Mouse (Mus musculus) heart, embryonic 13.5 days (tissue): ENCODE measurements around the gene P3h2. TPM values are rescaled to one million over a fixed set of nuclear protein-coding genes. Genes with fewer than 3 reads are reported as not detected.

Source experiments
- ATAC-seq: fragments of 200-750 bp; cut with Nextera tagmentation; 2 replicates; pipeline ENCODE4 v1.8.0; 2017; ENCODE audit warnings: moderate TSS enrichment; ENCODE audit not compliant: insufficient number of reproducible peaks, low FRiP score, low TSS enrichment; ENCODE audit errors: extremely low read depth
- H3K27ac ChIP-seq: fragments of 300-500 bp; sonication (generic); replicated peaks from 2 replicates; pipeline ENCODE4 v1.5.1; 2015; ENCODE audit warnings: moderate library complexity, mild to moderate bottlenecking, inconsistent platforms
- H3K27me3 ChIP-seq: fragments of 300-500 bp; sonication (generic); replicated peaks from 2 replicates; pipeline ENCODE4 v1.6.1; 2015; ENCODE audit warnings: mild to moderate bottlenecking, inconsistent platforms
- H3K36me3 ChIP-seq: fragments of 300-500 bp; sonication (generic); 2 replicates; pipeline ENCODE4 v1.6.1; 2015; ENCODE audit warnings: mild to moderate bottlenecking, inconsistent platforms
- H3K4me1 ChIP-seq: fragments of 300-500 bp; sonication (generic); 2 replicates; pipeline ENCODE4 v1.6.1; 2015; ENCODE audit warnings: inconsistent platforms
- H3K4me2 ChIP-seq: fragments of 300-500 bp; sonication (generic); 2 replicates; pipeline ENCODE4 v1.6.1; 2015; ENCODE audit warnings: inconsistent platforms, mild to moderate bottlenecking, moderate library complexity
- H3K4me3 ChIP-seq: fragments of 300-500 bp; sonication (generic); 2 replicates; pipeline ENCODE4 v1.5.1; 2015; ENCODE audit warnings: moderate library complexity, mild to moderate bottlenecking, inconsistent platforms
- H3K9ac ChIP-seq: fragments of 300-500 bp; sonication (generic); 2 replicates; pipeline ENCODE4 v1.6.1; 2015; ENCODE audit warnings: inconsistent platforms, mild to moderate bottlenecking, moderate library complexity
- H3K9me3 ChIP-seq: fragments of 300-500 bp; sonication (generic); 2 replicates; pipeline ENCODE4 v1.6.1; 2016; ENCODE audit warnings: inconsistent platforms
- WGBS: fragments of 180-500 bp; shearing (Covaris S2); methylation state at CpG from one replicate; pipeline ENCODE4 v1.1.7; 2015; ENCODE audit warnings: mixed read lengths; 5-methylcytosine and 5-hydroxymethylcytosine counted together
- polyA plus RNA-seq: library from polyadenylated mRNA; unstranded; fragments of >200 nt; fragmentation: Nextera tagmentation; extraction: Ambion mirVana; gene quantifications from 2 replicates; pipeline ENCODE4 v1.2.1, GENCODE M21; 2015

The P3h2 gene
- polyA plus RNA-seq, 1 experiment from 2014 or later: 7.0 TPM

GRCm38 (mm10) chr16:26065060-26065459 lies 40.5 kb downstream of the P3h2 start:
- no peaks in the 10 kb centered on the region for H3K27me3 ChIP-seq
- peak overlapping the region; percentile 41 for H3K27ac ChIP-seq
- H3K4me3 ChIP-seq: no peak overlapping the region
- peaks cover 29% of the 10 kb centered on the region for H3K4me1 ChIP-seq
- H3K4me2 ChIP-seq: peak overlapping the region; percentile 39
- ATAC-seq: peak; percentile 42
- no peaks in the 10 kb centered on the region for H3K36me3 ChIP-seq
- H3K9ac ChIP-seq: no peak overlapping the region
- 30% methylated on average over 6 of the region's 6 CpGs for WGBS
- no peaks in the 10 kb centered on the region for H3K9me3 ChIP-seq

- no peak for ATAC-seq
- Histone ChIP-seq H3K9ac (no peak overlapping the region), H3K4me3 (no peak overlapping the region), H3K27ac (peak overlapping the region; percentile 24), H3K27me3 (no peaks in the 10 kb centered on the region), H3K9me3 (no peaks in the 10 kb centered on the region), H3K4me2 (no peak overlapping the region), H3K4me1 (peaks cover 26% of the 10 kb centered on the region), H3K36me3 (no peaks in the 10 kb centered on the region)
- 55% methylated on average over 5 of the region's 5 CpGs for WGBS
Observed at GRCm38 (mm10) chr16:26060239-26061085, 45.1 kb downstream of the P3h2 start.

DNA sequence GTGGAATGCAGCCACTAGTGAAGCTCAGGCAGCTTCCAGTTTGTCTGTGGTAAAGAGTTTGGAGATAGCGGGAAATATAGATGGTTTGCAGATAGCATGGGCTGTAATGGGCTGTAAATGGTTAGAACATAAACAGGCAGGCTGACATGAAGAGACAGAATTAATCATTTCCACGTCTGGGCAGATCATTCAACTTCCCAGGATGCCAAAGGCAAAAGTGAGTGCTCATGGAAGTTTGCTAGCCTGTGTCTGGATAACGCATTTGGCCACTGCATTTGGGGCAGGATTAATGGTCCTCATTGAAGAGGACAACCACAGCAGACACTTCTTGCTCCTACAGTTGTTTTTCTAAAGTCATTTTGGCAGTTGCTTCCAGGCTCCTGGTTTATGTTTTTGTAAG lies 52.0 kb downstream of the P3h2 start:
- no peak overlapping the region for H3K9ac ChIP-seq
- H3K4me3 ChIP-seq: no peak overlapping the region
- peaks cover 64% of the 10 kb centered on the region for H3K4me1 ChIP-seq
- no peaks in the 10 kb centered on the region for H3K27me3 ChIP-seq
- H3K27ac ChIP-seq: peak overlapping the region; percentile 37
- no peak overlapping the region for H3K4me2 ChIP-seq
- 70% methylated on average over 3 of the region's 3 CpGs for WGBS
- H3K36me3 ChIP-seq: no peaks in the 10 kb centered on the region
- H3K9me3 ChIP-seq: no peaks in the 10 kb centered on the region
- ATAC-seq: no peak

DNA sequence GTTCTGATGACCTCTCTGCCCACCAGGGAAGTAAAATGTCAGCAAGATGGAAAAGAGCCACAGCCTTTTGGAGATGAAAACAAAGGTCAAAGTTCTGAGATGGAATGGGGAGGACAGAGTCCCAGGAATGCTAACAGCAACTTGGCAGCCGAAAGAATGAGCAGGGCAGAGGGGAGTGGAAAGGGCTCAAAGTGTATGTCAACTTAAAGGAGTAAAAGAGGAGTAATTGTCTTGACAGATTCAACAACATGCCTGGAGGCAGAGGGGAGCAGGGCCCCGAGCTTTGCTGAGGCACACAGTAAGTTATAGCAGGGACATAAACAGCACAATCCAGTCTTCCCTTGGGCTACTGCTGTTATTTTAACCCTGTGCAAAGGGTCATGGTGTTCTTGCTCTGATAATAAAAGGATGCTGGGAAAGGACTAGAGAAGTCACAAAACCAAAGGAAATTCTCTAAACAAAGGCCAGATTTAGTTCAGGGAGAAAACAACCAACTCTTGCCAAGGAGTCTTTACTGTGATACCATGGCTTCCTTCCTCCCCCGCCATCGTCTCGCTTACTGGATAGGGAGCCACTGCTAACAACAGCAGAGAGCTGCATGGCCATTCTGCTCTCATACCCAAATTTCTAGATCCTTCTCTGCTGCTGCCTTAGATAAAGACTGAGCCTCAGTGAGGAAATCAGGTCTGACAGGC lies 56.0 kb downstream of the P3h2 start:
- WGBS: 41% methylated on average over 5 of the region's 5 CpGs
- no peaks in the 10 kb centered on the region for H3K9me3 ChIP-seq
- H3K4me3 ChIP-seq: no peak overlapping the region
- H3K36me3 ChIP-seq: no peaks in the 10 kb centered on the region
- peaks cover 82% of the 10 kb centered on the region for H3K4me1 ChIP-seq
- H3K27ac ChIP-seq: peak overlapping the region; percentile 87
- peak; percentile 14; the same call in 1 of the 2 replicates for ATAC-seq
- no peaks in the 10 kb centered on the region for H3K27me3 ChIP-seq
- H3K4me2 ChIP-seq: no peak overlapping the region
- H3K9ac ChIP-seq: no peak overlapping the region

- Histone ChIP-seq H3K4me2 (no peak overlapping the region), H3K27ac (peak overlapping the region; percentile 87)
- 15% methylated on average over 3 of the region's 3 CpGs for WGBS
Observed at GRCm38 (mm10) chr16:26047870-26048269, 57.7 kb downstream of the P3h2 start.

GRCm38 (mm10) chr16:26047396-26047795 lies 58.2 kb downstream of the P3h2 start:
- Histone ChIP-seq H3K4me2 (no peak overlapping the region), H3K36me3 (no peaks in the 10 kb centered on the region), H3K27me3 (no peaks in the 10 kb centered on the region), H3K9me3 (no peaks in the 10 kb centered on the region), H3K4me3 (no peak overlapping the region), H3K27ac (peak overlapping the region; percentile 87), H3K4me1 (peaks cover 80% of the 10 kb centered on the region), H3K9ac (no peak overlapping the region)
- no peak for ATAC-seq
- 55% methylated on average over 1 of the region's 1 CpGs for WGBS

More at GRCm38 (mm10) chr16:26047870-26048269, 57.7 kb downstream of the P3h2 start:
- Histone ChIP-seq H3K9ac (0 out of 2 replicates have a peak overlapping the region, but pooled peaks have one; percentile 5), H3K4me3 (no peak overlapping the region), H3K27me3 (no peaks in the 10 kb centered on the region), H3K4me1 (peaks cover 80% of the 10 kb centered on the region), H3K36me3 (no peaks in the 10 kb centered on the region), H3K9me3 (no peaks in the 10 kb centered on the region)
- no peak for ATAC-seq

- Histone ChIP-seq H3K4me1 (peaks cover 54% of the 10 kb centered on the region), H3K9ac (peak overlapping the region; percentile 51; the same call in 1 of the 2 replicates), H3K27ac (peak overlapping the region; percentile 89), H3K36me3 (no peaks in the 10 kb centered on the region), H3K4me2 (peak overlapping the region; percentile 57), H3K4me3 (peak overlapping the region; percentile 24), H3K27me3 (no peaks in the 10 kb centered on the region), H3K9me3 (no peaks in the 10 kb centered on the region)
- WGBS: 26% methylated on average over 2 of the region's 2 CpGs
- no peak for ATAC-seq
Observed at GRCm38 (mm10) chr16:26041929-26042303, 63.7 kb downstream of the P3h2 start.

DNA sequence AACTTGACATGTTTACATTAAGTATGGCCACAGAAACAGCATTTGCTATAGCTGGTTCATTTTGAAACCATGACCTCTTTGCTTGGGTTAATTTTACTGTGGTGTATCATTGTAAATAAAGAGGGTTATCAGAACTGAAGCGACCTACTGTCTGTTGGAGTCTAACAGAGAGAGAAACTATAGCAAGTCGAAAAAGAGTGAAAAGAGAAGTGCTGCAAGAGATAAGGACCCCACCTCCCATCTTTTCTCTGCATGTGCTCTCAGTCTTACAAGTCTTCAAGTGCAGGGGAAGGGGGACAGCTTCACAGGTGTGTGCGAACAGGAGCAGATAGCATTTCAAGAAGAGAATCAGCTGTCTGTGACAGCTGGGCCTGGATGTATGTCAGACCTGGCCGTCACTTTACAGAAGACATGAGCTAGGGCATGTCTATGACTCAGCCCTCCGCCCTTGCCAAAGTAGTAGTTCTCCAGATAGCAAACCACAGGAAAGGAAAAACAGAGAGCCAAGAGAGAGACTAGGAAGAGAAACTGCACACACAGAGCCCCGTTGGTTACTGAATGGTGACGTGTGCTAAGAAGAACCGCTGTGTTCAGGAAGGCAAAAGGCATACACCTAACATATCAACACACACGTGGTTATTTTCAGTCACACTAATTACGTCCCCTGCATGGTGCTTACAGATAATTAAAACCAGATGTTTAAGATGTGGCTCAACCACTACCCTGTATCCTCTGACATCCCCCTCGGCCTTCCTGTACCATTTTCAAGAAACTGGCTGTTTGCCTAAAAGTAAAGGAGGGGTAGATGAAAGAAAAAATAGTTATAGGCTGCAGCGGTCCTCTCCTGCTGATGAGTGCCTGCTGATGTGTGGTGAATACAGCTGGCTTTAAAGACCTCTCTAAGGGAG lies 64.3 kb downstream of the P3h2 start:
- Histone ChIP-seq H3K27ac (peak overlapping the region; percentile 89), H3K4me2 (peak overlapping the region; percentile 57), H3K36me3 (no peaks in the 10 kb centered on the region), H3K4me1 (peaks cover 54% of the 10 kb centered on the region), H3K27me3 (no peaks in the 10 kb centered on the region), H3K4me3 (peak overlapping the region; percentile 24), H3K9ac (peak overlapping the region; percentile 51), H3K9me3 (no peaks in the 10 kb centered on the region)
- ATAC-seq: peak; percentile 82; the same call in 1 of the 2 replicates
- 8% methylated on average over 12 of the region's 12 CpGs for WGBS

DNA sequence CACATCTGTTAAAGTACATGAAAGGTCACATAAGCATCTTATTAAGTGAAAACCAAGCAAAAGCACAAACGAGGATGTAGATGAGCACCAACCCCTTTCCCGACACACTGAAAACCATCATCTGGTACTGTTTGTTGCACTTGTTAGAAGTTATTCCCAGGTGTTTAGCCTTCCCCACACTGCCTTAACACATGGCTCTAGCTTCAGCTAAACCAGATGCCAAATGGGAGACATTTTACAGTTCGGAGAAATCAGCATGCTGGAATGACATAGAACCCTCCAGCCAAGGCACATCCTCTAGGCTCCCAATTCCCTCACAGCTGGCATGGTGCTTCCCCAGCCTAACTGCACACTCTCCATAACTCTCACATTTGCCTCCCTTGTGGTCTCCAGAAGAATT lies 66.3 kb downstream of the P3h2 start:
- Histone ChIP-seq H3K9ac (no peak overlapping the region), H3K27ac (no peak overlapping the region), H3K4me3 (no peak overlapping the region), H3K36me3 (no peaks in the 10 kb centered on the region), H3K4me1 (peaks cover 57% of the 10 kb centered on the region), H3K27me3 (no peaks in the 10 kb centered on the region), H3K4me2 (no peak overlapping the region), H3K9me3 (no peaks in the 10 kb centered on the region)
- ATAC-seq: no peak
- 74% methylated on average over 3 of the region's 3 CpGs for WGBS

DNA sequence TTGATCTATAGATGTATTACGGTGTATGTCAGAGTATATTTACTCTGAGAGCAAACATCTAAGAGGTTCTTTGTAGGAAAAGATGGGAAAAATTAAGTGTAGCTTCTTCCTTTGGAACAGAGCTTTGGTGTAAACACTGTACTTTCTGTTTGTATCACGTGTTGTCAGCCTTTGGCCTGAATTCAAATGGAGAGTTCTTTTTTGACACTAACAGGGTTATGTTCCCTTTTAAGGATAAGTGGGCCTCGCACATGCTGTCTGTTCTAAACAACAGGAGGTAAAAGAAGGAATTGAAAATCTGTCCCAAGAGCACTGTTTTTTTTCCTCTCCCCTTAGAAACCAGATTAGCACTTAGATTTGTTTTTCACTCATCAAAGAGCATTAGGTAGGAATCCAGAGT lies 70.1 kb downstream of the P3h2 start:
- ATAC-seq: no peak
- Histone ChIP-seq H3K9ac (no peak overlapping the region), H3K4me3 (no peak overlapping the region), H3K36me3 (peaks cover 7% of the 10 kb centered on the region), H3K4me1 (peaks cover 22% of the 10 kb centered on the region), H3K27me3 (no peaks in the 10 kb centered on the region), H3K4me2 (no peak overlapping the region), H3K27ac (peak overlapping the region; percentile 43; the same call in 1 of the 2 replicates), H3K9me3 (0 out of 2 replicates have a peak, but pooled peaks cover 6% of the 10 kb centered on the region)
- 51% methylated on average over 3 of the region's 3 CpGs for WGBS

- no peak overlapping the region for H3K9ac ChIP-seq
- H3K4me3 ChIP-seq: no peak overlapping the region
- H3K4me2 ChIP-seq: no peak overlapping the region
- ATAC-seq: no peak
- 0 out of 2 replicates have a peak, but pooled peaks cover 6% of the 10 kb centered on the region for H3K9me3 ChIP-seq
- H3K4me1 ChIP-seq: peaks cover 18% of the 10 kb centered on the region
- no peaks in the 10 kb centered on the region for H3K27me3 ChIP-seq
- peak overlapping the region; percentile 43; the same call in 1 of the 2 replicates for H3K27ac ChIP-seq
- peaks cover 7% of the 10 kb centered on the region for H3K36me3 ChIP-seq
- 64% methylated on average over 5 of the region's 5 CpGs for WGBS
Observed at GRCm38 (mm10) chr16:26035079-26035478, 70.5 kb downstream of the P3h2 start.
